Mouse (Mus musculus) olfactory bulb, adult 2 months (tissue): ENCODE data around the gene Lifr. TPM values are rescaled to one million over a fixed set of nuclear protein-coding genes. Genes with fewer than 3 reads are reported as not detected.

Experiments used
- H3K27ac ChIP-seq: fragments of 200-500 bp; 2 replicates; pipeline ENCODE4 v1.5.1; 2012; ENCODE audit warnings: low read depth, low read length; ENCODE audit not compliant: insufficient read depth
- H3K4me1 ChIP-seq: fragments of 200-500 bp; 2 replicates; pipeline ENCODE4 v1.6.1; 2012; ENCODE audit warnings: low read length; ENCODE audit not compliant: control insufficient read depth, insufficient read depth
- H3K4me3 ChIP-seq: fragments of 200-500 bp; 2 replicates; pipeline ENCODE4 v1.5.1; 2012; ENCODE audit warnings: mild to moderate bottlenecking, low read depth, low read length, moderate library complexity; ENCODE audit not compliant: insufficient read depth
- CTCF ChIP-seq: fragments of 200-500 bp; IDR thresholded peaks from 2 replicates; pipeline ENCODE4 v1.5.1; 2012; ENCODE audit warnings: low read depth, mild to moderate bottlenecking, low read length, moderate library complexity; ENCODE audit not compliant: insufficient read depth
- POLR2A ChIP-seq: fragments of 200-500 bp; IDR thresholded peaks from 2 replicates; pipeline ENCODE4 v1.6.1; 2012; ENCODE audit warnings: mild to moderate bottlenecking, low read depth, low read length, moderate library complexity; ENCODE audit not compliant: insufficient read depth
- WGBS: fragments of 180-500 bp; shearing (Covaris S2); methylation state at CpG from one replicate; pipeline ENCODE4 v1.1.7; 2018; 5-methylcytosine and 5-hydroxymethylcytosine counted together
- polyA plus RNA-seq: library from polyadenylated mRNA; stranded (reverse); fragments of >200 nt; gene quantifications from 2 replicates; pipeline ENCODE4 v1.2.4, GENCODE M21; 2012; ENCODE audit warnings: low replicate concordance; ENCODE audit not compliant: missing spikeins, insufficient read depth, insufficient read length

The Lifr gene
- polyA plus RNA-seq, 1 experiment, result not detected

DNA sequence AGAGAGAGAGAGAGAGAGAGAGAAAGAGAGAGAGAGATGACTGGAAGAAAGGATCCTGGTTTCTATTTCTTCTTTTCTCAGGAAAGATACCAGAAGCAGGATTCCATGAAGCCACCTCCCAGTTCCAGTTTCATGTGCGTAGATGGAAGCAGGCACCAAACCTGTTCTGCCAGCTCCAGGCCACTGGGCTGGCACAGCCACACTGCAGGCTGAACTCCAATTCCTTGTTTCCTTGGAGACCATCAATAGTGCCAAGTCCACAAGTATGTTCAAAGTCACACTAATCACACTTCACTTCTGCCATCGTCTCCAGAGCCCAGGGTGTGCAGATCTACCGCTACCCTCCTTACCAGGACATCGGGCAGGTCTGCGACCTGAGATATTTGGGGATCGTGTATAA, 15.2 kb upstream of the Lifr start:
- 76% methylated on average over 6 of the region's 6 CpGs for WGBS
- no peak overlapping the region for H3K4me3 ChIP-seq
- no peak for TF ChIP-seq CTCF
- no peak for TF ChIP-seq POLR2A
- H3K27ac ChIP-seq, result no peak overlapping the region
- peaks cover 4% of the 10 kb centered on the region for H3K4me1 ChIP-seq

GRCm38 (mm10) chr15:7078356-7078755, 12.1 kb upstream of the Lifr start:
- WGBS, result 63% methylated on average over 2 of the region's 2 CpGs
- H3K4me1 ChIP-seq, result peaks cover 4% of the 10 kb centered on the region; the same call in 1 of the 2 replicates
- H3K27ac ChIP-seq, result no peak overlapping the region
- no peak overlapping the region for H3K4me3 ChIP-seq
- no peak for TF ChIP-seq POLR2A
- no peak for TF ChIP-seq CTCF

GRCm38 (mm10) chr15:7079631-7080337, 10.6 kb upstream of the Lifr start:
- H3K4me3 ChIP-seq, result no peak overlapping the region
- H3K4me1 ChIP-seq, result peaks cover 5% of the 10 kb centered on the region; the same call in 1 of the 2 replicates
- no peak overlapping the region for H3K27ac ChIP-seq
- WGBS, result 98% methylated on average over 4 of the region's 4 CpGs
- TF ChIP-seq POLR2A (no peak), CTCF (no peak)

DNA sequence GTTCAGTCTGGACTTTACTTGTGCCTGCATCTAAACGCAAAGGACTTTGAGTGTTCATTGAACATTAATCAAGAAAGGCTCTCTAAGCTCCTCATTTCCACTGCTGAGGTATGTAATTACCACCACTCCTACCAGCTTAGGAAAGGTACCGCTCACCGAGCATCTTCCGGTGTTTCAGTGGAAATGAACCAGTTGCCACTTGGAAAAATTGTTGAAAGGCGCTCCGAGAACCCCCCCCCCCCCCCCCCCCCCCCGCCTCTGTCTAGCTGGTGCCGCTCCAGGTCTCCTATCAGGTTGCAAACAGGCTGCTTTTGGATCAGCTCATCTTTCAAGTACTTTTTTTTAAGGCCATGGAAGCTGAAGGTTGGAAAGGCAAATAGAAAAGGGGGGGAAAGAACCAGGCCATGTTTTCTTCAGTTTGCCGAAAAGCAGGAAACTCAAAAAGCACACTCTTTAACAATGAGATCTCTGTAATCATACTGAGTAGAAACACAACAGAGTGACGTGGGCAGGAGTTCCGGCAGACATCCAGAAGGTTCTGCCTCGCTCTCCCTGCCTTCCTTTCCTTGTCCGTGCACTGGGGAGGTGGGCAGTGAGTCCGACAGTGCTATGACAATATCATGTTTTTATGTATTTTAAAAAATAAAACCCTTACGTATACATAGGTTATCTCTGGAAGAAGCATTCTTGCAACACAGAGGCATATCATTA, 9.3 kb upstream of the Lifr start:
- Histone ChIP-seq H3K27ac (no peak overlapping the region), H3K4me1 (peaks cover 9% of the 10 kb centered on the region), H3K4me3 (no peak overlapping the region)
- WGBS, result 55% methylated on average over 15 of the region's 15 CpGs
- no peak for TF ChIP-seq CTCF
- no peak for TF ChIP-seq POLR2A

- TF ChIP-seq POLR2A, result no peak
- TF ChIP-seq CTCF, result no peak
- H3K4me1 ChIP-seq, result peaks cover 9% of the 10 kb centered on the region
- no peak overlapping the region for H3K27ac ChIP-seq
- WGBS, result 60% methylated on average over 15 of the region's 15 CpGs
- H3K4me3 ChIP-seq, result no peak overlapping the region
These were observed 8.6 kb upstream of the Lifr start for GRCm38 (mm10) chr15:7081795-7082194.

DNA sequence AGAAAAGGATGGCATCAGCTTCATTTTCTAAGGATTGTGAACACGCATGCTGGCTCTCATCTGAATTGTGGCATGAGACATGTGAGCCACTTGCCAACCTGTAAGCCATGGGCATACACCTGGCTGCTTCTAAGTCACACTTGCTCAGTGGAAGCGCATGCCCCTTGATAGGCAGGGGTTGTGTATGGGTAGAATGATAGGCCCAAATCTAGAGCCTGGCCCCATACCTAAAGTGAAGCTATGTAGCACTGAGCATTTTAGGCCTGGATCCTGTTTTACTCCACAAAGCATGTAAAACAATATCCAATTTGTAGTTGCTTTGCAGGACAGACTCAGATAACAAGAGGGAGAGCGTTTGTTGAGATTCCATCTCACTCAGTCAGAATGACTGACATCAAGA, 7.5 kb upstream of the Lifr start:
- Histone ChIP-seq H3K4me3 (no peak overlapping the region), H3K4me1 (peaks cover 9% of the 10 kb centered on the region), H3K27ac (no peak overlapping the region)
- TF ChIP-seq POLR2A (no peak), CTCF (no peak)
- WGBS, result 96% methylated on average over 3 of the region's 3 CpGs

DNA sequence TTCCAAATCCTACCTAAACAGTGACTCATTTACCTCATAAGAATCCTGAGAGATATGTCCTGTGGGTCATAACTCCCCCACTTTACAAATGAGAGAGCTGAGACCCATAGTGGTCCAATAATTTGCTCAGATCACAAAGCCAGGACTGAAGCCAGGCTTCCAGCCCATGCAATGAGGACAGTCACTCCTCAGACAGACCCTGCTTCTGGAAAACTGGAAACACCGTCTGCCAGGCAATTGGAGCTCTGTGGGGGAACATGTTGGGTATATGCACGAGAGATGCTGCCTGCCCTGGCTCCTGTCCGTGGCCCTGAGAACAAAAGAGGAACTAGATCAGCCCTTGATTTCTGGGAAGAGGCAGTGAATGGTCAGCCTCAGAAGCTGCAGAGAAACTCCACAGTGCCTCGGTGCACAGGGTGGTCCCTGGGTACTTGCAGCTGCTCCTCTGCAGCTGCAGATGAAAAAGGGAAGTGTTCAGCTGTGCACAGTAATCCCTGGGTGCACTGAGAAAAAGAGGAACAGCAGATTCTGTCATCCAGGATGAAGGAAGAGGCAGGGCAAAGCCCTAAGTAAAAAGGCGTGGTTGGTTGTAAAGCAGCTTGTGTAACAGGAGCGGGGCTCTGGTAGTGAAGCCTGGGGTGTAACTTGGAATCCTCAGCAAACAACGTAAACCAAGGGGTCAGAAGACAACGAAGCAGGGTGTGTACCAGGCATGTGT, 5.5 kb upstream of the Lifr start:
- peaks cover 9% of the 10 kb centered on the region for H3K4me1 ChIP-seq
- H3K4me3 ChIP-seq, result no peak overlapping the region
- no peak overlapping the region for H3K27ac ChIP-seq
- TF ChIP-seq CTCF (no peak), POLR2A (no peak)
- WGBS, result 33% methylated on average over 8 of the region's 8 CpGs

DNA sequence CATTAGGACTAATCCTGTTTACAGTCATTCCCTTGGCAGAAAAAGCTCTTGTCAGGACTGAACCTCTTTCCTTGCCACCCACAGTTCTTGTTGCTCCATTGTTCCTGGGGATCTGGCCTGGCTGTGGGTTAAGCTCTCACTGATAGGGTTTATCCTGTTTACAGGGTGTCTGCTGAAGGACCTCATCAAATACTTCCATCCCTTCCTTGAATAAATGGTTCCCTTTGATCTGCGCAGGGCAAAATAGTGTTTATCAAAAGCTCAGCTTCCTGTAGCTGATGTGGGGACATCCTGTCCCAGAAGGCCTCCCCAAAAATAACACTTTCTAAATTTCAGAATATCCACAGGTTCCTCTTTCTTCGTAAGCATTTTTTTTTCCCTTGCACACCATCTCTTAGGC, 1.7 kb upstream of the Lifr start:
- WGBS, result 78% methylated on average over 2 of the region's 2 CpGs
- Histone ChIP-seq H3K4me3 (no peak overlapping the region), H3K4me1 (peaks cover 5% of the 10 kb centered on the region), H3K27ac (no peak overlapping the region)
- TF ChIP-seq CTCF (no peak), POLR2A (no peak)

DNA sequence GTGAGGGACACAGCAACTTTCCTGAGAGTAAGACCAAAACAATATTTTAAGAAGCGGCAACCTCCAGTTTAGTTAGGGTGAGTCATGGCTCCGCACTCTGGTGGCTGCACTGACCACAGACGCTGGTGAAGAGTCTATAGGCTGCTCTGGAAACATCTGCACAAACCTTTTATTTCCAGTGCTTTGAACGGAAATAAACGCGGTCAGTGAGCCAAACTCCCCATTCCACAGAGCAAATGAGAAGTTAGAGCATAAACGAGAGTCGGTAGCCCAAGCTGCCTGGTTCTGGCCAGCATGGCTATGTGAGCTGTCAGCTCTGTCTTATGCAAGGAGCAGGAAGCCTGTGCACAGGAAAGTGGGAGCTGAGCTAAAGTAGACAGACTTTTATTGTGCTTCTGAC, 1.9 kb downstream of the Lifr start:
- WGBS, result 26% methylated on average over 8 of the region's 8 CpGs
- no peak overlapping the region for H3K4me3 ChIP-seq
- TF ChIP-seq POLR2A (no peak), CTCF (no peak)
- H3K4me1 ChIP-seq, result no peaks in the 10 kb centered on the region
- H3K27ac ChIP-seq, result no peak overlapping the region
